Mouse (Mus musculus) left cerebral cortex, postnatal 25 days (tissue): Measurements from ENCODE around the gene Slc4a1. TPM values are rescaled to one million over a fixed set of nuclear protein-coding genes. Genes with fewer than 3 reads are reported as not detected.

Source experiments
- DNase-seq, 2 experiments: peaks; one replicate each; pipeline ENCODE4 v3.0.0; 2022; ENCODE audit warnings: low spot score in 2 of 2, mixed read lengths in 1 of 2
- intact Hi-C: fragments of 180-260 bp; cut with DNase I; formaldehyde crosslinking; loops from one replicate; pipeline ENCODE4 v1.15.1; 2025
- total RNA-seq, 2 experiments: library from RNA; stranded (reverse); gene quantifications; 2 replicates each; pipeline ENCODE4 v1.2.3; 2021

The Slc4a1 gene
- total RNA-seq, 2 experiments from 2014 or later, result 0.62 to 0.73 TPM

GRCm38 (mm10) chr11:102361776-102362495 lies 4.1 kb downstream of the Slc4a1 start:
- no peak for DNase-seq
- intact Hi-C loops, result no loop called here

- intact Hi-C loops, result no loop called here
- DNase-seq, result no peak
Measured at GRCm38 (mm10) chr11:102358365-102358764, 7.6 kb downstream of the Slc4a1 start.

DNA sequence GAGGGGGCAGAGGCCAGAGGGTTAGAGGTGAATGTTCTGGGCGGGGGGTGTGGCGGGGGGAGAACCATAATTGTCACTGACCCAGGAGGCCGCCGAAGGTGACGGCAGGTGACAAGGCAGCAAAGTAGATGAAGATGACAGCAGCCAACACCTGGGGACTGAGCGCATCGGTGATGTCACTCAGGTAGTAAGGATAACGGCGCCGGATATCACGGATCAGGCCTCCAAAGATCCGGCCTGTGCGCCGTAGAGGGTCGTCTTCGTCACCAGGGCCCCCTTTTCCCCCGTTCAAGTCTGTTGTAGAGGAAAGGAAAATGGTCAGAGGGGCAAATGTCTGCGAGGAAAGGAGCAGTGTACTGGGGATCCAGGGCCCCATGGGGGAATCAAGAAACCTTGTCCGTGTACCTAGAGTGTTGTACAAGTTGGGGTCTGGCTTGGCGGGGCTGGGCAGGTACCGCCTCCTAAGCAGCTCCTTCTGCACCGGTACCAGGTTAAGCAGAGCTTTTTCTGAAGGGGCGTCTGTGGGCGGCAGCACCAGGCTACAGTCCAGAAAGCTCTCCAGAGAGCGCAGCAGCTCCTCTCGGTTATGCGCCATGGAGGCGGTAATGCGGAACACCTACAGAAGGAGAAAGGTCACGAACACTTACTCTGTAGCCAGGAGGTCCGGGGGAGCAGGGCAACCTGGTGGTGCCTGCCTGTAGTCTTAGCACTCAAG lies 9.2 kb downstream of the Slc4a1 start:
- peak in 1 of 2 experiments; percentile 49 for DNase-seq

GRCm38 (mm10) chr11:102356190-102356589 lies 9.8 kb downstream of the Slc4a1 start:
- intact Hi-C loops, result no loop called here
- no peak for DNase-seq

More for the DNA sequence above, 9.2 kb downstream of the Slc4a1 start:
- intact Hi-C loops, result no loop called here

DNA sequence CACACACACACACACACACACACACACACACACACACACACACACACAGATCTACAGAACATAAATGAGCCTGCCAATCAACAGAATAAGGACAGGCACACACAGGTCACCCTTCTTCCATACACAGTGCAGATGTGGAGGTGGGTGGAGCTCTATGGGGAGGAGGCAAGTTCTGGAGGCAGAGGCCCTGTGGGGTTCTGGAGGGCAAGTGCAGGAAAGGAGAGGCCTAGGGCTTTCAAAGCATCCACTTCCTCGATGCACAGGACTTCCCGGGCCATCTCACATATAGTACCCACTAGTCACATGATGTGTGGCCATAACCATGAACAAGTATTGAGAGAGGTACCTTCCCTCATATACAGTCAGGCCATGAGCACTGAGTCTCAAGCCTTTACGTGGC lies 10.5 kb downstream of the Slc4a1 start:
- intact Hi-C loops, result no loop called here
- no peak for DNase-seq

GRCm38 (mm10) chr11:102353021-102353431 lies 13.0 kb downstream of the Slc4a1 start:
- intact Hi-C loops, result no loop called here
- DNase-seq, result no peak

GRCm38 (mm10) chr11:102352378-102352777 lies 13.6 kb downstream of the Slc4a1 start:
- intact Hi-C loops, result no loop called here

DNA sequence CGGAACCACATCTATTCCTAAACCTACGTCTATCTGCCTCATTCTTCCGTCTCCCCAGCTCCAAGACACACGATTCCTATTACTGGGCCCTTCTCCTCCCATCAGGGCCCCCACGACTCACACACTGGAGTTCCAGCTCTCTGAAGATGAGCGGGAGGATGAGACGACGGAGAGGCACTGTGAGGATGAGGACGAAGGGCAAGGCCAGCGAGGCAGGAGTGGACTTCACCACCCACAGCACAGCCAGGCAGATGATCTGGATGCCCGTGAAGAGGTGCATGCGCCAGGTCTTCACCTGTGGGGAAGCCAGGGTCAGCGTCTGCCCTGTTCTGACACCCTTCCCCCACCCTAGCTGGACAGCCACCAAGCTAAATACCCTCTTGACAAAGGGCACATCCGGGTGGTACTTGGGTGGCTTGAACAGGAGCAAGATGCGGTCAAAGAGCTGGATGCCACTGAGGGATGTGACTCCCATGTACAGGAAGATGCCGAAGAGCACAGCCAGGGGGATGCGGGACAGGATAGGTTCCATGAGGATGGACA lies 15.0 kb downstream of the Slc4a1 start:
- no peak for DNase-seq
- intact Hi-C loops, result no loop called here

More at GRCm38 (mm10) chr11:102352378-102352777, 13.6 kb downstream of the Slc4a1 start:
- DNase-seq, result no peak

DNA sequence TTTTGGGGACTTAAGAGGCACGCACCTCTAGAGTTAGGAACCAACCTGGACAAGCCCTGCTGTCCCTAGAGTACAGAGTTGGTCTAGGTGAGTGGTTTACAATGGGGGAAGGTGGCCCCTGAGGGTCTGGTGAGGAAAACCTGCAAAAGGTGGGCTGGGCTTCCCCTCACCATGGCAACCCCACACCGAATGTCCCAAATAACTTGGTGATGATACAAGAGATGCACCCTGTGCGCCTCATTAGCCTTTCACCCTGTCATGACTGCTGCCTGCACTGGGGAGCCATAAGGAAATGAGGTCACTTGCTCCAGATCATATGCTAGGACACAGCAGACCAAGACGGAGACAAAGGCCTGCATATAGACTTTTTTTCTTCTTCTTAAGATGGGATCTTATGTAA lies 15.6 kb downstream of the Slc4a1 start:
- intact Hi-C loops, result no loop called here
- DNase-seq, result no peak

DNA sequence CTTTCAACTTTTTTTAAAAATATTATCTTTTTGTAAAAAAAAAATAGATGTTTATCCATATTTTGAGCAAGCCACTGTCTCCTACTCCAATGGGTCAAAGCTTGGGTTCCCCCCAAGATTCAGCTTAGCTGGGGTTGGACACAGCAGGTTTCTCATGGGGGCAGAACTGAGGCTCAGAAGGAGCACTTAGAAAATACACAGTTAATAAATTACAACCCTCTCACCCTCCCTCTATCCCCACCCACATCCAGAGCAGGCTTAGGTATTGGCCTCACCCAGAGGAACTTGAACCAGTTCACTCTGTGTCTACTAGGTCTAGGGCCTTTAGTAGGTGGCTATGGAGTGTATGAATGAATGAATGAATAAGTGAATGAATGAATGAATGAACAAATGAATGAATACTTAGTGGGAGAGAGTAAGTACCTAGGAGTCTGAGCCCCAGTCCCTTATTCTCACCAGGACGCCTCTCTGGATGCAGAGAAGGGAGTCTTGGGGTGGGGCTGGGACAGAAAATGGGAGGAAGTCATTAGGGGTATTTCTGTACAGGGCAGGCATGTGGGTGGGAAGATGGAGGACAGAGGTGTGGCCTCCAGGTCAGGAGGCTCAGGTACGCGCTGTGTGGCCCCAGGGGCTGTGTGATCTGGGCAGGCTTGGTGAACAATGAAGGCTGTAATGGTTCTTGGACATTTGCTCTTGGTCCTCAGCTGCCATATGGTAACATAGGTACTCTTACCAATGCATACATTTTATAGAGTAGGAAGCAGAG lies 16.6 kb downstream of the Slc4a1 start:
- intact Hi-C loops, result no loop called here
- no peak for DNase-seq

DNA sequence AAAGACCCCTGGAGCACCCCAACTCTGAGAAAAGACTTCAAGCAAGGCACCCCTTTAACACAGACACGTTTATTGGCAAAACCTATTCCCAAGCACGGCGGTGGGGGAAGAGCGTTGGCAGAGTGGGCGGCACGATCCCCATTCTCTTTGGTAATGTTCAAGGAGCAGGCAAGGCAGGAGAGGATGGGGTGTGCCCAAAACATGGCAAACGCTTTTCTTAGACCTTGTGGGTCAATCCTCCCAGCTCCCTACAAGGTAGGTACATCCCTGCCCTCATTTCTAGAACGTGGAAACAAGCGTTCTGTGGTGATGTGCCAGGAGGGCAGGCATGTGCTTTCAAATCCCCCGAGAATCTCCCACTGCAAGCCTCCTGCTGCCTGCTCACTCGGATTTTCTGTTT lies 17.2 kb downstream of the Slc4a1 start:
- intact Hi-C loops, result no loop called here
- no peak for DNase-seq

DNA sequence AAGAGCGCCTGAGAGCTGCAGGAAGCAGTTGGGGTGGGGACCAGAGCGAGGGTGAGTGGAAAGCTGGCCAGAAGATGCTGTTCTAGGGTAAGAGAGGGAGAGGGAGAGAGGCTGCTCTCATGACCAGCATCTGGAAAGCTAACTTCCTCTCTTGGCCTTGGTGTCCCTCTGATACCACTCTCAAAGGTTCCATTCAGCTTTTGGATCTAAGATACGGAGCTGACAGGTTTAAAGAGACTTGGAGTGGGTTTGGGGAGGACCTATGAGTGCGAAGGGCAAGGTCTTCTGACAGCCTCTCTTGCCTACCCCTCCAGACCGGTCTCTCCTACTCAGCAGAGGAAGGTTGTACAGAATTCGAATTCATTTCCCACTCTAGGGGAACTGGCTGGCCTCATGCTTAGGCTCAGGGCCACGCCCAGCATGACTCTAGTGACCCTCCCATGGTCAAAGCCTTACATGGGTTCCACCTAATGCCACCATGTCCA lies 17.9 kb downstream of the Slc4a1 start:
- intact Hi-C loops, result no loop called here
- no peak for DNase-seq

DNA sequence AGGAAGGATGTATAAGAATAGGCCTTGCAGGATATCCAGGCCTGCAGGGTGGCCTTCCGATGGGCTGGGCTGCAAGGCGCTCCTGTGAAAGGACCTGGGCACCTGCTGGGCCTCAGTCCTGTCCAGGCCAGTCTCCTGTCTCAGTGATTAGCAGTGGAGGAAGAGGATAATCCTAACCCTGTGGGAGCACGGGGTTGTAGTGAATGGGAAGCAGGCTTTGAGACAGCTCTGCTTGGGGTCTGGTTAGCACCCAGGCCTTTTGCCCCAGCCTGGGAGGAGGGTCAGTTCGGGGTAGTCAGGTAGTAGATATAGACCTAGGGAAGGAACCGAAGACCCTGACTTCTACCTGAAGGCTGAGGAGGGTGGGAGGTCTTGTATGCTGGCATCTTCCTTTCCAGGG lies 18.3 kb downstream of the Slc4a1 start:
- intact Hi-C loops, result no loop called here
- no peak for DNase-seq

DNA sequence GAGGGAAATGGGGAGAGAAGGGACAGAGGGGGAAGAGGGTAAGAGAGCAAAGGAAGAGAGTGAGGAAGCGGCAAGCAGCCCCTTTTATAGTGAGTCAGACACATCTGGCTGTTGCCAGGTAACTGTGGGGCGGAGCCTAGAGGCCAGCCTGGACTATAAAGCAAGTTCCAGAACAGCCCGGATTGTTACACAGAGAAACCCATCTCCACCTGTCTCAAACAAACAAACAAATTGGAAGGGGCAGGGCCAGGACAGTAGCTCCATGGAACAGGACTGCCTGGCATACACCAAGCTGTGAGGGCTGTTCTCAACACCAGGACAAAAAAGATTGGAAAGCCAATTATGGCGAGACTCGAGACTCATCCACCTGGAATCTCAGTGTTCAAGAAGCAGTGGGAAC lies 19.1 kb downstream of the Slc4a1 start:
- DNase-seq, result no peak
- intact Hi-C loops, result no loop called here

DNA sequence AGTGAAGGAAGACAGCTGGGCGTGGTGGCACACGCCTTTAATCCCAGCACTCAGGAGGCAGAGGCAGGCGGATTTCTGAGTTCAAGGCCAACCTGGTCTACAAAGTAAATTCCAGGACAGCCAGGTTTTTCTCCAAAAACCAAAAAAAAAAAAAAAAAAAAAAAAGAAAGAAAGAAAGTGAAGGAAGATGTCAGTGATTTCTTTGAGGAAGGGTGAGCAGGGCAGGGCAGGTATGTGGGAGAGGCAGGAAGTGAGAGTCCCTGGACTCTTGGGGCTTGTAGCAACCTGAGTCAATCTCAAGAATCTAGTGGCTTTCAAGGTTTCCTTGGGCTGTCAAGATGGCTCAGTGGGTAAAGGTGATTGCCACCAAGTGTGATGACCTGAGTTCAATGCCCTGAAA lies 21.5 kb downstream of the Slc4a1 start:
- intact Hi-C loops, result no loop called here
- DNase-seq, result no peak

GRCm38 (mm10) chr11:102342742-102343141 lies 23.3 kb downstream of the Slc4a1 start:
- intact Hi-C loops, result no loop called here
- DNase-seq, result no peak

DNA sequence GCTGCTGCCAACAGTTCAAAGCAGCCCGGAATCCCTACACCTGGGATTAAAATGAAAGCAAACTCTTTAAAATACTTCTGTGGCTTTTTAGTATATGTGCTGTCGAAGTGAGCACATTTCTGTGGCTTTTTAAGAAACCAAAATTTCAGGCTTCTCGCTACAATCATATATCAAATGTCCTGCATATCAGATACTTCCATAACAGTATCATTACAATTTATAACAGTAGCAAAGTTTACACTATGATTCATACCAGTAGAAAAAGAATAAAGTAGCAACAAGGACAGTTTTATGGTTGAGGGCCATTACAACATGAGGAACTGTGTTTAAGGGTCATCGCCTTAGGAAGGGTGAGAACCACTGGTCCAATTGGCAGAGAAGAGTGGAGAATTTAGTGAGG lies 24.9 kb downstream of the Slc4a1 start:
- DNase-seq, result no peak
- intact Hi-C loops, result no loop called here

- intact Hi-C loops, result loop anchor here (5.0 kb wide), 1 partner anchor 53 kb away; the partner anchor contains the start of gene Rundc3a
- DNase-seq, result no peak
Measured at GRCm38 (mm10) chr11:102339624-102340023, 26.4 kb downstream of the Slc4a1 start.

DNA sequence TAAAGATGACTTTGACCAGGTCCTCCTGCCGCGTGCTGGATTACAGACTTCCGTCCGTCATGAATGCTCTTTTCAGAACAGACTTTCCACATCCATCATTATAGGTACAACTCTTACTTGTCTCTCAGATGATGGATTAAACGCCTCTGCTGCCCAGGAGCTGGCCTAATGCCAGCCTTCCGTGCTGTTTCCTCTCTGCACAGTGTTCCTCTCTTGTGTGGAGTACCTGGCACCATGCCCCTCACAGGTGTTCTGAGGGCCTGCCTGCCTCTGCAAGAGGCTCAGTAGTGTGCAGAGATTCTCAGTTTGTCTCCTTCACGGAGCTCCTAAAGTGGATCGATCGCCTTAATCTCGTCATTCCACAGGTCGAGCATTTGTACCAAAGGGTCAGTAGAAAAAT lies 26.8 kb downstream of the Slc4a1 start:
- DNase-seq, result peak in 1 of 2 experiments; percentile 11
- intact Hi-C loops, result loop anchor here (5.0 kb wide), 1 partner anchor 53 kb away; the partner anchor contains the start of gene Rundc3a

DNA sequence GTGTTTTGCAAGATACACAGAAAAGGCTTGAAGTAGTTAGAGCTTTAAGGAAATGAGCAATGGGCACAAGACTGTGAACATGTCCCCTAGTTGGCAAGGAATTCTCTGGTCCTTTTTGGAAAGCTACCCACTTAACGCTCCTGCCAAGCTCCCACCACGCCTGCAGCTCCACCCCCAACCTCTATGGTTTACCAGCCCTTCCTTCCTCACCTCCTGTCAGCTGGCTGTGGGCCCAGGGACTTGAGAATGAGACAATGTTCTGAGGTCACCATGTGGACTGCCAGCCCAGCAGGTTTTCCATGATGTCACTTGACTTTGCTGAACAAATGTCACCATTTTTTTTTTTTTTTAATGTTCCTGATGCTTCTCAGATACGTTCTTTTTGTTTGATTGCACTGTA lies 27.4 kb downstream of the Slc4a1 start:
- DNase-seq, result peak; percentile 28 to 83
- intact Hi-C loops, result loop anchor here (5.0 kb wide), 1 partner anchor 54 kb away; the partner anchor contains the start of gene Rundc3a
